Mouse (Mus musculus) cerebellum, postnatal 10 days (tissue): ENCODE data around the gene AV320801.
"Not testable (repeated sequence)": the region's sequence is repeated elsewhere in the genome, so short reads cannot be mapped to it uniquely, and the experiment has no call there.

ENCODE experiments used
- DNase-seq, 2 experiments: peaks; one replicate each; pipeline ENCODE4 v3.0.0; 2021; ENCODE audit warnings: mixed read lengths in 2 of 2

AV320801 gene

GRCm38 (mm10) chrX:135494288-135494687 is at the start of gene AV320801:
TSS of gene AV320801 (plus strand) at chrX:135494588.
- DNase-seq = not testable (repeated sequence)

- DNase-seq = not testable (repeated sequence)
Observed at GRCm38 (mm10) chrX:135464160-135464559, 30.2 kb upstream of the AV320801 start.

GRCm38 (mm10) chrX:135481902-135482301 is 12.5 kb upstream of the AV320801 start:
- not testable (repeated sequence) for DNase-seq

GRCm38 (mm10) chrX:135483183-135483582 is 11.2 kb upstream of the AV320801 start:
- DNase-seq = not testable (repeated sequence)
